ENCODE assay signal across 9 mouse cellular contexts in the genomic region with DNA sequence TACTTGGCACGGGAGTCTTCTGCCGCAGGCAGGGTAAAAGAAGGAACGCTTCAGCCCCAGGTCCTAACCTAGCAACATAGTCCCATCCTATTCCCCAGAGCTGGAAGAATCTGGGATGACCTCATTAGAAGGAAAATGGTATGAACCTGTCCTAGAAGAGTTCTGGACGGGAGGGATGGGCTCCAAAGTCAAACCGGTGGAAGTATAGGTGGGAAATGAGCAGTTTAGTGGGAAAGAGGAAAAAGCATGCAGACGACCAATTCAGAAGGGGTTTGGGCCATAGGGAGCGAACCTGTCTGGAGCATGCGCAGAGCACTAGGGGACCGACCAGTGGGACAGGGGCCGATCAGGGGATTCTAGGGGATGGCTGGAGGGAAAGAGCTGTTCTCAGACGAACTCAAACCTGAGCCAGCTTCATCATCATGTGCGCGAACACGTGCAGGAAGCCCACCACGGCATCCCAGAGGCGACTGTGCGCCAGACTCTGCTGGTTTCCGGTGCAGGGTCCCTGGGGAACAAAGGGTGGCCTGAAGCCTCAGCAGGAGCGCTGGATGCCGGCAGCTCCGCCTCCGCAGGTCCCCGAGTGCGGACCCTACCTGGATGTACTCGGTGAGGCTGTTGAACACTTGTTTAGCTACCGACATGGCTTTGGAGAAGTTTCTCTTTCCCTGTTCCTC. TPM values are rescaled to one million over a fixed set of nuclear protein-coding genes. Genes with fewer than 3 reads are reported as not detected.
DNase-seq lines count a peak whose midpoint lies in the region; ATAC-seq and TF ChIP-seq lines count a peak whose summit lies in the region.
"Had no signal": no experiment of that assay in that cellular context is flagged by ENCODE, and none has a peak within 500 bp of the region (broad histone marks: within the 10 kb centered on the region; RNA-seq: fewer than 3 reads in every experiment).

No protein-coding gene starts in this region.

- no peak for TF ChIP-seq POLR2A in brain, embryonic 14.5 days (IDR thresholded peaks at IDR 0.05; ENCODE audit: borderline replicate concordance, extremely low read depth, insufficient read depth, insufficient read length, poor library complexity, severe bottlenecking)

- H3K4me1 ChIP-seq in neural tube, embryonic 12.5 days, result peaks cover 16% of the 10 kb centered on the region

- H3K27ac ChIP-seq in neural tube, embryonic 12.5 days, result no peak overlapping the region
- H3K27ac ChIP-seq: macrophage had no signal

- H3K4me3 ChIP-seq in neural tube, embryonic 12.5 days, result peak overlapping the region; percentile 36

- no peak for TF ChIP-seq CTCF in brain, embryonic 14.5 days (IDR thresholded peaks at IDR 0.05; ENCODE audit: borderline replicate concordance, extremely low read depth, insufficient read depth, insufficient read length)

- peak; percentile 91 for DNase-seq in heart, adult 11 months
- no peak for DNase-seq in heart, adult 8-10 months (ENCODE audit: low spot score)
- DNase-seq in brain, embryonic 14.5 days (ENCODE audit: low read depth), result peak; percentile 68
- DNase-seq in heart, adult 9 months (ENCODE audit: low spot score in 2 of 2), result peak; percentile 11 to 34
- DNase-seq in kidney, postnatal 4 days, result peak; percentile 52 to 58
- DNase-seq in layer of hippocampus, adult 18-20 months (ENCODE audit: low spot score in 2 of 2), result no peak
- DNase-seq in left cerebral cortex, postnatal 25 days (ENCODE audit: low spot score in 2 of 2), result no peak

- H3K4me2 ChIP-seq in neural tube, embryonic 12.5 days (replicated peaks), result peak overlapping the region; percentile 75

- intact Hi-C loops in left cerebral cortex, postnatal 25 days (cut with DNase I), result loop anchor here (1.0 to 5.0 kb wide), 3 partner anchors 68 to 258 kb away; no protein-coding TSS in a partner anchor

- no peaks in the 10 kb centered on the region for H3K9me3 ChIP-seq in neural tube, embryonic 12.5 days

- WGBS in neural tube, embryonic 12.5 days, result 2% methylated on average over 26 of the region's 26 CpGs

- H3K9ac ChIP-seq in neural tube, embryonic 12.5 days, result peak overlapping the region; percentile 41

- ATAC-seq in neural tube, embryonic 12.5 days (ENCODE audit: low FRiP score, low read depth), result peak; percentile 56; the same call in 1 of the 2 replicates

- H3K27me3 ChIP-seq in neural tube, embryonic 12.5 days (replicated peaks), result no peaks in the 10 kb centered on the region

- H3K36me3 ChIP-seq in neural tube, embryonic 12.5 days, result no peaks in the 10 kb centered on the region

RNA-seq across cellular contexts. Expression of a gene that starts 58.3 kb away (rescaled TPM):
- 1 to 10 TPM in 1 of 4 experiments, under 1 TPM in 3; 0.50 to 1.1 (median 0.74) TPM for total RNA-seq in heart, adult 8-10 months (2022)
- polyA plus RNA-seq in brain, embryonic 14.5 days (2012; rRNA removed), result 7.8 and 8.2 TPM in 2 replicates
- polyA plus RNA-seq in neural tube, embryonic 12.5 days (2016; fragmentation: Nextera tagmentation; extraction: Ambion mirVana), result 5.5 and 6.2 TPM in 2 replicates
- 1 to 10 TPM in 1 of 2 experiments, under 1 TPM in 1; 0.99 to 1.3 TPM for total RNA-seq in layer of hippocampus, adult 18-20 months (2021)
- total RNA-seq in left cerebral cortex, postnatal 25 days (2021), result 1 to 10 TPM; 1.7 to 1.8 TPM

RNA-seq across cellular contexts. Expression of a gene that starts 58.5 kb away (rescaled TPM):
- 100 to 1,000 TPM; 152 to 167 (median 158) TPM for total RNA-seq in heart, adult 8-10 months (2022)
- 411 and 463 TPM in 2 replicates for polyA plus RNA-seq in brain, embryonic 14.5 days (2012; rRNA removed)
- 327 and 336 TPM in 2 replicates for polyA plus RNA-seq in neural tube, embryonic 12.5 days (2016; fragmentation: Nextera tagmentation; extraction: Ambion mirVana)
- 100 to 1,000 TPM; 201 to 212 TPM for total RNA-seq in layer of hippocampus, adult 18-20 months (2021)
- 100 to 1,000 TPM; 175 to 185 TPM for total RNA-seq in left cerebral cortex, postnatal 25 days (2021)

Comparison
In these comparisons a context has a peak if more than half of its experiments do, and no peak if none do; other contexts are left out.
1. DNase-seq: peak in heart, adult 11 months (single experiment), brain, embryonic 14.5 days (single experiment), heart, adult 9 months (2 of 2) and kidney, postnatal 4 days (2 of 2); none in heart, adult 8-10 months (single experiment), layer of hippocampus, adult 18-20 months (0 of 2) and left cerebral cortex, postnatal 25 days (0 of 2).